Mouse (Mus musculus) small intestine, adult 2 months (tissue): ENCODE measurements at regions not wholly inside any gene's neighbourhood (a gene's known extent, or its start where the extent isn't known, plus 50 kb on each side); places are given as distances from the start of the nearest gene placed in this dataset.

ENCODE experiments used
- CTCF ChIP-seq: fragments of 200-500 bp; IDR thresholded peaks from 2 replicates; pipeline ENCODE4 v1.5.1; 2012; ENCODE audit warnings: low read depth, mild to moderate bottlenecking, control low read depth, inconsistent platforms, low read length, moderate library complexity, mixed read lengths; ENCODE audit not compliant: insufficient replicate concordance, insufficient read length; ENCODE audit errors: extremely low read depth
- POLR2A ChIP-seq: fragments of 200-500 bp; IDR thresholded peaks from 2 replicates; pipeline ENCODE4 v1.6.1; 2012; ENCODE audit warnings: low read depth, mild to moderate bottlenecking, control low read depth, inconsistent platforms, low read length, moderate library complexity

GRCm38 (mm10) chr14:52654355-52654754, 158.8 kb upstream of the Olfr1507 start:
- TF ChIP-seq CTCF (no peak), POLR2A (no peak)
